Mouse (Mus musculus): ENCODE data around the gene 5730522E02Rik.

Gene 5730522E02Rik

GRCm38 (mm10) chr11:26128385-26128784 lies 82.2 kb downstream of the 5730522E02Rik start:
- DNase-seq (ENCODE audit: extremely low read depth, low read depth), result no peak

GRCm38 (mm10) chr11:26125923-26126322 lies 84.6 kb downstream of the 5730522E02Rik start:
- DNase-seq (ENCODE audit: extremely low read depth, low read depth), result no peak

- no peak for DNase-seq (ENCODE audit: extremely low read depth, low read depth)
Observed at GRCm38 (mm10) chr11:26120781-26121557, 89.6 kb downstream of the 5730522E02Rik start.

GRCm38 (mm10) chr11:26117651-26118050 lies 92.9 kb downstream of the 5730522E02Rik start:
- DNase-seq (ENCODE audit: extremely low read depth, low read depth), result no peak

- no peak for DNase-seq (ENCODE audit: extremely low read depth, low read depth)
Observed at GRCm38 (mm10) chr11:26112206-26112605, 98.4 kb downstream of the 5730522E02Rik start.

GRCm38 (mm10) chr11:26108647-26109046 lies 101.9 kb downstream of the 5730522E02Rik start:
- DNase-seq (ENCODE audit: extremely low read depth, low read depth), result no peak

GRCm38 (mm10) chr11:26104680-26105079 lies 105.9 kb downstream of the 5730522E02Rik start:
- no peak for DNase-seq (ENCODE audit: extremely low read depth, low read depth)

- no peak for DNase-seq (ENCODE audit: extremely low read depth, low read depth)
Observed at GRCm38 (mm10) chr11:26103698-26104097, 106.9 kb downstream of the 5730522E02Rik start.

- DNase-seq (ENCODE audit: extremely low read depth, low read depth), result no peak
Observed at GRCm38 (mm10) chr11:26102878-26103277, 107.7 kb downstream of the 5730522E02Rik start.

GRCm38 (mm10) chr11:26100077-26100476 lies 110.5 kb downstream of the 5730522E02Rik start:
- no peak for DNase-seq (ENCODE audit: extremely low read depth, low read depth)

GRCm38 (mm10) chr11:26098933-26099332 lies 111.6 kb downstream of the 5730522E02Rik start:
- DNase-seq (ENCODE audit: extremely low read depth, low read depth), result no peak

- DNase-seq (ENCODE audit: extremely low read depth, low read depth), result no peak
Observed at GRCm38 (mm10) chr11:26096095-26096494, 114.5 kb downstream of the 5730522E02Rik start.

GRCm38 (mm10) chr11:26088993-26089392 lies 121.6 kb downstream of the 5730522E02Rik start:
- DNase-seq (ENCODE audit: extremely low read depth, low read depth), result no peak

GRCm38 (mm10) chr11:26086679-26087078 lies 123.9 kb downstream of the 5730522E02Rik start:
- no peak for DNase-seq (ENCODE audit: extremely low read depth, low read depth)

GRCm38 (mm10) chr11:26085380-26086035 lies 125.1 kb downstream of the 5730522E02Rik start:
- no peak for DNase-seq (ENCODE audit: extremely low read depth, low read depth)

- DNase-seq (ENCODE audit: extremely low read depth, low read depth), result no peak
Observed at GRCm38 (mm10) chr11:26076335-26076734, 134.2 kb downstream of the 5730522E02Rik start.

- DNase-seq (ENCODE audit: extremely low read depth, low read depth), result no peak
Observed at GRCm38 (mm10) chr11:26075536-26075935, 135.0 kb downstream of the 5730522E02Rik start.

- no peak for DNase-seq (ENCODE audit: extremely low read depth, low read depth)
Observed at GRCm38 (mm10) chr11:26073638-26074294, 136.8 kb downstream of the 5730522E02Rik start.

- DNase-seq (ENCODE audit: extremely low read depth, low read depth), result no peak
Observed at GRCm38 (mm10) chr11:26072101-26072500, 138.5 kb downstream of the 5730522E02Rik start.

GRCm38 (mm10) chr11:26063252-26063651 lies 147.3 kb downstream of the 5730522E02Rik start:
- DNase-seq (ENCODE audit: extremely low read depth, low read depth), result no peak

GRCm38 (mm10) chr11:26061471-26062137 lies 149.0 kb downstream of the 5730522E02Rik start:
- DNase-seq (ENCODE audit: extremely low read depth, low read depth), result no peak

- no peak for DNase-seq (ENCODE audit: extremely low read depth, low read depth)
Observed at GRCm38 (mm10) chr11:26013527-26013926, 197.0 kb downstream of the 5730522E02Rik start.
